Mouse (Mus musculus): ENCODE measurements around the gene Megf8.
"Not testable (repeated sequence)": the region's sequence is repeated elsewhere in the genome, so short reads cannot be mapped to it uniquely, and the experiment has no call there.

The Megf8 gene

DNA sequence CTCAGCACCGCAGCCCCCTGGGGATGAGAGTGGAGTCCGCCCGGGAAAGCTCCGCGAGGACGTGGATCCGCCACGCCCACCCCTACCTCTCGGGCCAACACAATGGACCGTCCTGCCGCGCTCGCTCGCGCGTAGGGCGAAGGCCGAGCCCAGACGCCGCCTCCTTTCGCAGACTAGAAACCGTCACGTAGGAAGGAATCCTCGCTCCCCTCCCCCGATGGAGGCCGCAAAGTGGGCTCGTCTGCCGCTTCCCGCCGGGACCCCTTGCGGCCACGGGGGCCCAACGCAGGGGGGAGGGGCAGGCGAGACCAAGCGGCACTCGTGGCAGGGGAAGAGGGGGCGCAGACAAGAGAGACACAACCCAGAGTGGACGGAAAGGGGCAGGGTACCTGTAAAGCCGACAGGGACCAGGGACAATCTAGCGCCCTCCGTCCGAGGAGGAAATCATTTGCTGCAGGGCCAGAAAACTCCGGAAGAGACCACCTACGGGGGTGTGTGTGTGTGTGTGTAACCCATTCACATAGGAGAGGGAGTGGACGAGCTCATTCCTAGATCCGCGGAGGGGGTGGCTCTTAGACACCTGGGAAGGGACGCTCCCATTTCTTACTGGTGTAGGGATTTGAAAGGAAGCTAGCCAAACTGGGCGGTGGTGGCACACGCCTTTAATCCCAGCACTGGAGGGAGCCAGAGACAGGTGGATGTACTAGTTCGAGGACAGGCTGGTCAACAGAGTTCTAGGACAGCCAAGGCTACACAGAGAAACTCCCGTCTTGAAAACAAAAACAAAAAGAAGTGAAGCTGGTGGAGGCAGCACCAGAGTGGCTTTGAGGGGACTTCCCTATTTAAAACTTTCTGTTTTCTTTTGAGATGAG lies 19.3 kb upstream of the Megf8 start, which contains the start of gene Pafah1b3:
Gene Pafah1b3 (minus strand): TSS at position 533 of the 872 bp plus-strand sequence.
- DNase-seq (ENCODE audit: low spot score in 2 of 2): peak in 1 of 2 experiments; percentile 49

DNA sequence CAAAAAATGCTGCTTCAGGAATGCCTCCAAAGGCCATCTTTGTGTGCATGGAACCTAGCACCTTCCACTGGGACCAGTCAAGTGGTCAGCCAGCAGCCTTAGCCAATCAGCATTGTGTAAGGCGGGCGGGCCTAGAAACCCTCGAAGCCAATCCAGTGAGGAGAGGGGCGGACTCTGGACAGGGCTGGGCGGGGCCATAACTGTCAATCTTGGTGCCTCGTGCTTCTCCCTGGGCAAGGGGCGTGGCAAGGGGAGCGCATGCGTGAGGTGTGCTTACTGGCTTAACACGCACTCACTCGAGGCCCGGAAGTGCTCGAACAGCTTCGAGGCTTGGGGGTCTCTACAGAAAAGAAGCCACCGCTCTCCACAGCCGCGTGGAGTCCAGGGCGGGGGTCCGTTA lies 15.9 kb upstream of the Megf8 start, which contains the start of gene Prr19:
Gene Prr19 (plus strand): TSS at position 349 of the 400 bp plus-strand sequence.
- no peak for DNase-seq (ENCODE audit: low spot score in 2 of 2)

- no peak for DNase-seq (ENCODE audit: low spot score in 2 of 2)
Measured at GRCm38 (mm10) chr7:25303003-25303684, 13.8 kb upstream of the Megf8 start.

DNA sequence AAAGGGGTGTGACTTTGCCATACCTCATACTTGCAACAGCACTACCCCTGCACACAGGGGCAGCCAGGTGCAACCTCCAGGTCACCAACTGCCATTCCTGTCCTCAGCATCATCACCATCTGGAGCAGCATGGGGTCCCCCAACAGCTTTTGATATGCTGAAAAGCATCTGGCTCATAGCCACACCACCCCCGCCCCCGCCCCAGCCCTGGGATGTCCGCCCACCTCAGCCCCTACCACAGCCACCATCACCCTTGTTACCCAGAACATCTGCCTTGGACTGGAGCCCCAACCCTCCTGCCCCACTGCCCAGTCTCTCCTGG lies 13.3 kb upstream of the Megf8 start:
- no peak for DNase-seq (ENCODE audit: low spot score in 2 of 2)

GRCm38 (mm10) chr7:25305481-25305880 lies 11.5 kb upstream of the Megf8 start:
- no peak for DNase-seq (ENCODE audit: low spot score in 2 of 2)

- DNase-seq (ENCODE audit: low spot score in 2 of 2): no peak
Measured at GRCm38 (mm10) chr7:25305956-25306613, 10.9 kb upstream of the Megf8 start, which contains the start of gene Tmem145. Gene Tmem145 (plus strand): TSS chr7:25306106.

- no peak for DNase-seq (ENCODE audit: low spot score in 2 of 2)
Measured at GRCm38 (mm10) chr7:25306614-25306996, 10.4 kb upstream of the Megf8 start.

DNA sequence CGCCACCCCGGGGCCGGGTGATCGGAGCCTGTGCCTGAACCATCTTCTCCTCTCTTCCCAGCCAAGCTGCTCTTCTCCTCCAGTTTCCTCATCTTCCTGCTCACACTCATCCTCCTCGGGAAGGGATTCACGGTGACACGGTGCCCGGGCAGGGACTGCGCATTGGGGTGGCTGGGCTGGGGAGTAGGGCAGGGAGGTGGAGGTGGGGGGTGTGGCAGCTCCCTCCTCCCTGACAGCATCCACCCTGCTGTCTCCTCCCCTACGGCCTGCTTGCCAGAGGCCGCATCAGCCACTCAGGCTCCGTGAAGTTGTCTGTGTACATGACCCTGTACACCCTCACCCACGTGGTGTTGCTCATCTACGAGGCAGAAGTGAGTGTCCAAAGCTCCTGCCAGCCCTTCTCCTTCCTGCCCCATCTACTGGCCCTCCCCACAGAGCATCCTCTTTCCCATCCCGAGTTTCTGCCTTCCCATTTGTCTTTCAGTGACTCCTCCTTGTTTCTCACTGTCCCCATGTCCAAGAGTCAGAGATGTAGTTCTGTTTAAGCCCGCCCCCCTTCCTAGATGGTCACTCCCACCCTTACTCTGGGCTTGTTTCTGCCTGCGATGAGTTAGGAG lies 8.2 kb upstream of the Megf8 start:
- no peak for DNase-seq (ENCODE audit: low spot score in 2 of 2)

- DNase-seq (ENCODE audit: low spot score in 2 of 2): no peak
Measured at GRCm38 (mm10) chr7:25309425-25309824, 7.5 kb upstream of the Megf8 start.

- no peak for DNase-seq (ENCODE audit: low spot score in 2 of 2)
Measured at GRCm38 (mm10) chr7:25311193-25311592, 5.8 kb upstream of the Megf8 start.

GRCm38 (mm10) chr7:25313325-25313724 lies 3.6 kb upstream of the Megf8 start:
- DNase-seq (ENCODE audit: low spot score in 2 of 2): no peak

DNA sequence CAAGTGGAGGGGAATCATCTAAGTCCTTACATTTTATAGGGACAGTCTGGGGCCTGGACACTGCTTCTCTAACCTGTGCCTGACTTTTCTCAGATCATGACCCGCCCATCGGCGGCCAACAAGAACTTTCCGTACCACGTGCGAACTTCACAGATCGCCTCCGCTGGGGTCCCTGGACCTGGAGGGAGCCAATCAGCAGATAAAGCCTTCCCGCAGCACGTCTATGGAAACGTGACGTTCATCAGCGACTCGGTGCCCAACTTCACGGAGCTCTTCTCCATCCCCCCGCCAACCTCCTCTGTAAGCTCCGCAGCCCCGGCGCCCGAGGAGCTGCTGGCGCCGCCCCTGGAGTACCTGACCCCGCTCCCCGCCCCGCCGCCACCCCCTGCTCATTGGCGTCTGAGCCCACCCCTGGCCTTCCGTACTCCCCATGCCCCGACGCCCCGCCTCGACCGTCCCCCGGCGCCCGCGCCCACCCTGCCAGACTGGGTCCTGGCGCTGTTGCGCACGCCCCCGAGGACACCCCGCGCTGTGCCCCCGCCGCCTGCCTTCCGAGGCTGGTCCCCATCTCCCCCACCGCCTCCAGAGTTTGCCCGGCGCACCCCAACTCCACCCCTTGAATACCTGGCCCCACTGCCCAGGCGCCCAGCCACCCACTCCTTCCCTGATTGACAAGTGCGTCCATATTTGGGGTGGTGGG lies 2.2 kb upstream of the Megf8 start:
- no peak for DNase-seq (ENCODE audit: low spot score in 2 of 2)

DNA sequence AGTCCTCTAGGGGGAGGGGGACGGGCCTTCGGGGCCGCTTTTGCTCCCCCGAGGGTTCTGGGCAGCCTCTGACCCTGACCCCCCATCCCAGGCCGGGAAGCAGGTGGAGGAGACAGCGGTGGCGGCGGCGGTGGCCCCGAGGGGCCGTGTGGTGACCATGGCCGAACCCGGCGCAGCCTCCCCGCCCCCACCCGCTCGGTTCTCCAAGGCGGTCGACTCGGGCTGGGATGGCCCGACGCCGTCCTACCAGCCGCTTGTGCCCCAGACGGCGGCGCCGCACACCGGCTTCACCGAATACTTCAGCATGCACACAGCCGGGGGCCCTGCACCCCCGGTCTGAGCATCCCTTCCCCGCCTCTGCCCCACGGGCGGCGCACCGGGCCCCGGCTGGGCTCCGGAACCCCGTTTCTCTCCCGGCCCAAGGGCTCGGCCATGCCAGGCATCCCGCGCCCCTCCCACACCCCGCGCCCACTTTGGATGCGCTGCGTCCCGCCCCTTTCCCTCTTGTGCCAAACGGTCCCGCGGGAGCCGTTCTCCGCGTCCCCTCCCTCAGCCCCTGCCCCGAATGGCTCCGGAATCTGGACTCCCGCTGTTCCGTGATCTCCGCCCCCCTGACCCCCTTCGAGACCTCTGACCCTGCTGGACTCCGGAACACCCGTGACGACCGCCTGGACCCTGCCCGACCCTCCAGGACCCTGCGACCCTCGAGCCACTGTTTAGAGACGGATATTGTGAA lies 1.5 kb upstream of the Megf8 start:
- DNase-seq (ENCODE audit: low spot score in 2 of 2): no peak

GRCm38 (mm10) chr7:25317446-25317999 lies 559 bp downstream of the Megf8 start:
- no peak for DNase-seq (ENCODE audit: low spot score in 2 of 2)

- DNase-seq (ENCODE audit: low spot score in 2 of 2): no peak
Measured at GRCm38 (mm10) chr7:25322058-25322484, 5.1 kb downstream of the Megf8 start.

GRCm38 (mm10) chr7:25323219-25323618 lies 6.3 kb downstream of the Megf8 start:
- no peak for DNase-seq (ENCODE audit: low spot score in 2 of 2)

DNA sequence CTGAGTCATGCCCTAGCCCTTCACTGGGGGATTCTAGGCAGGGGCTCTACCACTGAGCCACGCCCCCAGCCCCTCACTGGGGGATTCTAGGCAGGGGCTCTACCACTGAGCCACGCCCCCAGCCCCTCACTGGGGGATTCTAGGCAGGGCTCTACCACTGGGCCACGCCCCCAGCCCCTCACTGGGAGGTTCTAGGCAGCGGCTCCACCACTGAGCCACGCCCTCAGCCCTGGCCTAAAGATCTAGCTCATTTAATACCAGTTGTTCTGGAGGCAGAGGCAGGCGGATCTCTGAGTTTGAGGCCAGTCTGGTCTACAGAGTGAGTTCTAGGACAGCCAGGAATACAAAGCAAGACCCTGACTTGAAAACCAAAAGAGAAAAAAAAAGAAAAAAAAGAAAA lies 8.5 kb downstream of the Megf8 start:
- DNase-seq (ENCODE audit: low spot score in 2 of 2): not testable (repeated sequence)

DNA sequence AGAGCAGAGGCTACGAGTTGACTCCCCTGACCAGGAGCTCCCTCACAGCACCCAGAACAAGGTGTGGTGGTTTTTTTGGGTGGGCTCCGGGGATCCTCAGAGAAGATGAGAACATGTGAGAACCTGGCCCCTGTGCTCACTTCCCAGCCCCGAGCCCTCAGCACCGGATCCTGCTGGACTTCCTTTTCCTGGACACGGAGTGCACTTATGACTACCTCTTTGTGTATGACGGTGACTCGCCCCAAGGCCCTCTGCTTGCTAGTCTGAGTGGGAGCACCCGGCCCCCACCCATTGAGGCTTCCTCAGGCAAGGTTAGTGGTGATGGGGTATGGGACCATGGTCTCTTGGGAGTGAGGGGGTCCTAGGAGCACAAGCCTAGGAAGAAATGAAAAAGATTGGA lies 9.3 kb downstream of the Megf8 start:
- DNase-seq (ENCODE audit: low spot score in 2 of 2): no peak

DNA sequence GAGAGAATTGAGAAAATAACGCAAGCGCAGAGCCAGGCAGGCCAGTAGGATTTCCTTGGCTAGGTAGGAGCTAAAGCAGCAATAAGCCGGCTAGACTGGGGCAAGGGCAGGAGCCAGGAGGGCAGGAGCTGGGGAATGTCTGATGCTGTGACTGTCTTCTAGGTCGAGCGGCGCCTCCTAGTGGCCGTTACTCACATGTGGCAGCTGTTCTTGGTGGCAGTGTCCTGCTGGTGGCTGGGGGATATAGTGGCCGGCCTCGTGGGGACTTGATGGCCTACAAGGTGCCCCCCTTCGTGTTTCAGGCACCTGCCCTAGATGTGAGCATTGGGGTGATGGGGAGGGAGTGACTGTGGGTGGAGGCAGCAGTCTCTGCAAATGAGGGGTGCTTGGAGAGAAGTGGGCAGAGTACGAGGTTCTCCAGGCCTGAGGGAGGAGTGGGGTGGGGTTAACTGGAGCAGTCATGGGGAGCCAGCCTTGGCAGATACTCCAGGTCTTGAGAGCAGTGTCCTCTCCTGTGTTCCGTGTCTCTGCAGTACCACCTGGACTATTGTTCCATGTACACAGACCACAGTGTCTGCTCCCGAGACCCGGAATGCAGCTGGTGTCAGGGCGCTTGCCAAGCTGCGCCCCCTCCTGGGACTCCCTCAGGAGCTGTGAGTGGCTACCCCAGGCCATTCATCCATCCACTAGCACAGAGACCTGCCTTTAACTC lies 16.8 kb downstream of the Megf8 start:
- DNase-seq (ENCODE audit: low spot score in 2 of 2): peak; percentile 55 to 69

DNA sequence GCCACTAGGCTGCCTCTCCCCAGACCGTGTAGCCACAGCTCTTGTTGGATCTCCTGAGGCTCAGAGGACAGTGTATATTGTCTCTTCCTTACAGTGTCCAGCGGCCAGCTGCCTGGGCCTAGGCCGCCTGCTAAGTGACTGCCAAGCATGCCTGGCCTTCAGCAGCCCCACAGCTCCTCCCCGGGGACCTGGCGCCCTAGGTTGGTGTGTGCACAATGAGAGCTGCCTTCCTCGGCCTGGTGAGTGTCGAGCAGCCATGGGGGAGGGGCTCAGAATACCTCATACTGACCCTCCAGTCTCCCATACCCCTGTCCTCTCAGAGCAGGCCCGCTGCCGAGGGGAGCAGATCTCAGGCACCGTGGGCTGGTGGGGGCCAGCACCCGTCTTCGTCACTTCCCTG lies 17.5 kb downstream of the Megf8 start:
- DNase-seq (ENCODE audit: low spot score in 2 of 2): no peak
